Mouse (Mus musculus) liver, embryonic 11.5 days (tissue): ENCODE measurements around the gene Pygm. TPM values are rescaled to one million over a fixed set of nuclear protein-coding genes. Genes with fewer than 3 reads are reported as not detected.

ENCODE experiments used
- ATAC-seq: fragments of 200-750 bp; cut with Nextera tagmentation; replicated peaks from 2 replicates; pipeline ENCODE4 v1.8.0; 2017; ENCODE audit warnings: moderate number of reproducible peaks, mild to moderate bottlenecking, moderate TSS enrichment, moderate library complexity; ENCODE audit not compliant: low FRiP score
- DNase-seq: peaks from one replicate; pipeline ENCODE4 v3.0.0-alpha.2; 2017; ENCODE audit warnings: low spot score
- H3K27ac ChIP-seq: fragments of 300-500 bp; sonication (generic); 2 replicates; pipeline ENCODE4 v1.5.1; 2014; ENCODE audit warnings: mild to moderate bottlenecking, low read depth, low read length, control low read depth
- H3K27me3 ChIP-seq: fragments of 300-500 bp; sonication (generic); replicated peaks from 2 replicates; pipeline ENCODE4 v1.6.1; 2014; ENCODE audit warnings: low read length, mixed read lengths; ENCODE audit not compliant: control insufficient read depth, insufficient read depth
- H3K36me3 ChIP-seq: fragments of 300-500 bp; sonication (generic); 2 replicates; pipeline ENCODE4 v1.6.1; 2014; ENCODE audit warnings: mild to moderate bottlenecking, low read length, moderate library complexity, mixed read lengths; ENCODE audit not compliant: control insufficient read depth, insufficient read depth
- H3K4me1 ChIP-seq: fragments of 300-500 bp; sonication (generic); replicated peaks from 2 replicates; pipeline ENCODE4 v1.6.1; 2014; ENCODE audit warnings: low read length, mixed read lengths; ENCODE audit not compliant: control insufficient read depth, insufficient read depth
- H3K4me2 ChIP-seq: fragments of 300-500 bp; sonication (generic); 2 replicates; pipeline ENCODE4 v1.6.1; 2014; ENCODE audit warnings: mild to moderate bottlenecking, control low read depth, moderate library complexity
- H3K4me3 ChIP-seq: fragments of 300-500 bp; sonication (generic); 2 replicates; pipeline ENCODE4 v1.5.1; 2014; ENCODE audit warnings: low read depth, low read length, control low read depth
- H3K9ac ChIP-seq: fragments of 300-500 bp; sonication (generic); 2 replicates; pipeline ENCODE4 v1.6.1; 2014; ENCODE audit warnings: low read depth, low read length, control low read depth
- H3K9me3 ChIP-seq: fragments of 300-500 bp; sonication (generic); 2 replicates; pipeline ENCODE4 v1.6.1; 2016; ENCODE audit warnings: low read length, inconsistent platforms, mixed read lengths; ENCODE audit not compliant: control insufficient read depth
- WGBS: fragments of 180-500 bp; shearing (Covaris S2); extraction: QIAGEN DNeasy Blood & Tissue Kit; methylation state at CpG from one replicate; pipeline ENCODE4 v1.1.7; 2014; 5-methylcytosine and 5-hydroxymethylcytosine counted together
- polyA plus RNA-seq: library from polyadenylated mRNA; unstranded; fragments of >200 nt; fragmentation: Nextera tagmentation; extraction: Ambion mirVana; gene quantifications from 2 replicates; pipeline ENCODE4 v1.2.1, GENCODE M21; 2014

Pygm gene
- polyA plus RNA-seq: 1.4 and 4.3 TPM in 2 replicates

- Histone ChIP-seq H3K36me3 (no peaks in the 10 kb centered on the region), H3K27me3 (peaks cover 2% of the 10 kb centered on the region; the same call in 1 of the 2 replicates), H3K4me3 (no peak within 1 kb of the TSS), H3K27ac (no peak within 1 kb of the TSS; the same call in 1 of the 2 replicates), H3K4me1 (peaks cover 17% of the 10 kb centered on the region), H3K9ac (no peak within 1 kb of the TSS), H3K4me2 (no peak within 1 kb of the TSS; the same call in 1 of the 2 replicates), H3K9me3 (no peaks in the 10 kb centered on the region)
- WGBS: 20% methylated on average over 7 of the region's 7 CpGs
- DNase-seq: no peak
- ATAC-seq: no peak
These were observed at the start of gene Pygm for GRCm38 (mm10) chr19:6384128-6384527. Gene Pygm, plus strand, starts transcription at chr19:6384399.

DNA sequence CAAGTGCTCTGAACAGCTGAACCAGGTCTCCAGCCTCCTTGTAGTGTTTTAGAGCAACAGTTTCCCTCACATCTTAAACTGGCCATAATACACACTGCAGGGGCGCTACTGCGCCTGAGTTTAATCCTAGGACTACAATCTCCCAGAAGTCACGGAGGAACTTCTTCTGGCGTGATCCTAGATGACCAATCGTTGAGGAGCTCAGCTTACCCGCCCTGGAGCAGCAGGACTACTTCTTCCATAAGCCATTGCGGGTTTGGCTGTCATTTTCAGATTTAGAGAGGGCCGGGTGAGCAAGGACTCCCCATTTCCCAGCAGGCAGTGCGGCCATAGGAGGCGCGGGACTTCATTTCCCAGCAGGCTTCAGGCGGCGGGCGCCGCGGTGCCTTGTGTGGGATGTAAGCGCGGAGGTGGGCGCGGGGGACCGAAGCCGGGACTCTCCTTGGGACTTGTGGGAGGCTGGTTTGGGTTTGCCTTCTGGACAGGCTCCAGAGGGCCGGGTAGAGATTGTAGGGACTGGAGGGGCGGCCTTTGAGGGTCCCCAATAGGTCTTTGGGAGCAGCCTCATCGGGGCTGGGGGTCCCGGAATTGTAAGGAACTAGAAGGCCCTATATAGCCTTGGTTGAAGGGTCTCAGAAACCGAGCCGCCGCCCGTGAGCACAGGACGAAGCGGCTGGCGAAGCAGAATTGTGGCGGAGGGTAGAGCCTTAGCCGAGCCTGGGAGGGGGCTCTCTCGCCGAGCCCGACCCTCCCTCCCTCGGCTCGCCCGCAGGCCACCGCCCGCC lies 49.3 kb upstream of the Pygm start, which contains the start of gene Men1:
Men1 (plus strand) TSS at position 307 of the 785 bp plus-strand sequence.
- no peaks in the 10 kb centered on the region for H3K27me3 ChIP-seq
- peak; percentile 88 for ATAC-seq
- peak within 1 kb of the TSS; percentile 74 for H3K27ac ChIP-seq
- peak within 1 kb of the TSS; percentile 94 for H3K4me2 ChIP-seq
- peaks cover 13% of the 10 kb centered on the region for H3K36me3 ChIP-seq
- H3K9ac ChIP-seq: peak within 1 kb of the TSS; percentile 70
- H3K4me3 ChIP-seq: peak within 1 kb of the TSS; percentile 89
- no peaks in the 10 kb centered on the region for H3K9me3 ChIP-seq
- under 1% methylated on average over 43 of the region's 43 CpGs for WGBS
- DNase-seq: peak; percentile 89
- peaks cover 25% of the 10 kb centered on the region for H3K4me1 ChIP-seq

GRCm38 (mm10) chr19:6335458-6335827 lies 48.8 kb upstream of the Pygm start:
- peak overlapping the region; percentile 70 for H3K9ac ChIP-seq
- no peak for DNase-seq
- WGBS: under 1% methylated on average over 25 of the region's 25 CpGs

DNA sequence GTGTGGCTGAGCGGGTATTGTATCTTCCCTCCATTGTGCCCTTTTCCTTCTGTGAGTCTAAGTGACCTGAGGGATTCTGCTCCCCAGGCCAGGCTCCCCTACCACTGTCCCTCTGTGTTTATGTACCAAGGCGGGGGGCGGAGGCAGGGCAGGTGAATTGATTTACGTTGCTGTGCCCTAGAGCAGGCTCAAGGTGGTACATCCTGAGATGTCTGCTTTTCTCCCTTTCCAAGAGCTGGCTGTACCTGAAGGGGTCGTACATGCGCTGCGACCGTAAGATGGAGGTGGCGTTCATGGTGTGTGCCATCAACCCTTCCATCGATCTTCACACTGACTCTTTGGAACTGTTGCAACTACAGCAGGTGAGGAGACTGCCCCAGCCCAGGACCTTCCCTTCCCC lies 47.3 kb upstream of the Pygm start:
- no peak for ATAC-seq
- peak overlapping the region; percentile 94 for H3K4me2 ChIP-seq
- no peak overlapping the region for H3K27ac ChIP-seq
- 93% methylated on average over 10 of the region's 10 CpGs for WGBS
- no peak overlapping the region for H3K9ac ChIP-seq
- H3K27me3 ChIP-seq: no peaks in the 10 kb centered on the region
- H3K4me3 ChIP-seq: peak overlapping the region; percentile 89
- peaks cover 37% of the 10 kb centered on the region for H3K4me1 ChIP-seq
- H3K9me3 ChIP-seq: no peaks in the 10 kb centered on the region
- H3K36me3 ChIP-seq: peaks cover 16% of the 10 kb centered on the region
- DNase-seq: no peak

More at GRCm38 (mm10) chr19:6335458-6335827, 48.8 kb upstream of the Pygm start:
- Histone ChIP-seq H3K4me3 (peak overlapping the region; percentile 89), H3K4me2 (peak overlapping the region; percentile 94), H3K27me3 (no peaks in the 10 kb centered on the region), H3K36me3 (peaks cover 16% of the 10 kb centered on the region), H3K27ac (peak overlapping the region; percentile 74; the same call in 1 of the 2 replicates), H3K4me1 (peaks cover 30% of the 10 kb centered on the region), H3K9me3 (no peaks in the 10 kb centered on the region)
- no peak for ATAC-seq

DNA sequence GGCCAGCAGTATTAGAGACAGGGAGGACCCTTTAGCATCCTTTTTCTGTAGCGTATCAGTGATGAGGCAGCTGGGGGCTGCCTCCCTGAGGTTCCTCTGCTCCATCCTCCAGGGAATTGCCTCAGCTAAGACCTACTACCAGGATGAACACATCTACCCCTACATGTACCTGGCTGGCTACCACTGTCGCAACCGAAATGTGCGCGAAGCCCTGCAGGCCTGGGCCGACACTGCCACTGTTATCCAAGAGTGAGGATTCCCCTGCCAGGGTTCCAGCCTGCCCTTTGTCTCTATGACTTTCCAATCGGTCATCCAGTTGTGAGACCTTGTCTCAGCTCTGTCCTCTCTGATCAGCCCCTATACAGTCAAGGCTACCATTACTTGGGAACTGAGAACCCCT lies 46.0 kb upstream of the Pygm start:
- no peak for DNase-seq
- Histone ChIP-seq H3K9ac (no peak overlapping the region), H3K4me3 (no peak overlapping the region), H3K27ac (no peak overlapping the region), H3K9me3 (no peaks in the 10 kb centered on the region), H3K4me2 (no peak overlapping the region), H3K27me3 (no peaks in the 10 kb centered on the region), H3K4me1 (peaks cover 45% of the 10 kb centered on the region), H3K36me3 (peaks cover 16% of the 10 kb centered on the region)
- WGBS: 96% methylated on average over 7 of the region's 7 CpGs
- no peak for ATAC-seq

DNA sequence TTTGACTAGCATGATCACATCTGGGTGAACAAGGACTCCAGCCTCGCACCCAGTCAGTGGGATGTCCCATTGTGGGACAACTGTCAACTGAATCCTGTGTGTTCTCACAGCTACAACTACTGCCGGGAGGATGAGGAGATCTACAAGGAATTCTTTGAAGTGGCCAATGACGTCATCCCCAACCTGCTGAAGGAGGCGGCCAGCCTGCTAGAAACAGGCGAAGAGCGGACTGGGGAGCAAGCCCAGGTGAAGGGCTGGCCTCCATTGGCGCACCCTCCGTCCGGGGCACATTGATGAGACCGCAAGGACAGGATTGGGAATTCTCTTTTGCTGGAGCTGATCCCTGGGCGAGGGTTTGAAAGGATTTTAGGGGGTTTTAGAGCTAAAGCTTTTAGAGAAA lies 45.5 kb upstream of the Pygm start:
- ATAC-seq: no peak
- H3K27me3 ChIP-seq: no peaks in the 10 kb centered on the region
- no peak overlapping the region for H3K4me2 ChIP-seq
- DNase-seq: no peak
- peaks cover 16% of the 10 kb centered on the region for H3K36me3 ChIP-seq
- no peaks in the 10 kb centered on the region for H3K9me3 ChIP-seq
- no peak overlapping the region for H3K9ac ChIP-seq
- WGBS: 90% methylated on average over 11 of the region's 11 CpGs
- no peak overlapping the region for H3K27ac ChIP-seq
- H3K4me3 ChIP-seq: no peak overlapping the region
- H3K4me1 ChIP-seq: peaks cover 48% of the 10 kb centered on the region

GRCm38 (mm10) chr19:6339191-6339590 lies 45.0 kb upstream of the Pygm start:
- Histone ChIP-seq H3K9ac (no peak overlapping the region), H3K4me1 (peaks cover 48% of the 10 kb centered on the region), H3K27me3 (no peaks in the 10 kb centered on the region), H3K4me3 (no peak overlapping the region), H3K36me3 (peaks cover 16% of the 10 kb centered on the region), H3K27ac (no peak overlapping the region), H3K4me2 (no peak overlapping the region), H3K9me3 (no peaks in the 10 kb centered on the region)
- DNase-seq: no peak
- 95% methylated on average over 6 of the region's 6 CpGs for WGBS
- no peak for ATAC-seq

DNA sequence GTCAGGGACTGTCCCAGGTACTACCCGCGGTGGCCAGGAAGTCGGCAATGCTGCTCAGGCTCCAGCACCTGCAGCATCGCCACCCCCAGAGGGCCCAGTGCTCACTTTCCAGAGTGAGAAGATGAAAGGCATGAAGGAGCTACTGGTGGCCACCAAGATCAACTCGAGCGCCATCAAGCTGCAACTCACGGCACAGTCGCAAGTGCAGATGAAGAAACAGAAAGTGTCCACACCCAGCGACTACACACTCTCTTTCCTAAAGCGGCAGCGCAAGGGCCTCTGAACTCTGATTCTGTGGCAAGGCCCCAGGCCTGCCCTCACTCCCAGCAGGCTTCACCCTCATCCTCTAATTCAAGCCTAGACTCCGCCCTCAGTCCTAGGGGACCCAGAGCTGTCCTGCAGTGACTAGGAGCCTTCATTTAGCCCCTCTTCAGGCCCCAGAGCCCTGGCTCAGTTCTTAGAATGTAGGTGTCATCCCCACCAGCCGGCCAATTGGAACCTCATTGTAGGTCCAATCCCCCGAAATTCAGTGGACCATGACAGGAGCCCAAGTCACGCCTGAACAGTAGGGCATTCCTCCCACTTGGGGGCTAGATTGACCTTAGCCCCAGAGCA lies 44.2 kb upstream of the Pygm start:
- Histone ChIP-seq H3K27ac (peak overlapping the region; percentile 54), H3K27me3 (no peaks in the 10 kb centered on the region), H3K4me1 (peaks cover 48% of the 10 kb centered on the region), H3K9ac (peak overlapping the region; percentile 82), H3K4me3 (peak overlapping the region; percentile 82; the same call in 1 of the 2 replicates), H3K4me2 (peak overlapping the region; percentile 98), H3K9me3 (no peaks in the 10 kb centered on the region), H3K36me3 (peaks cover 16% of the 10 kb centered on the region)
- ATAC-seq: peak; percentile 10; the same call in 1 of the 2 replicates
- DNase-seq: no peak
- 50% methylated on average over 15 of the region's 15 CpGs for WGBS
